Mouse (Mus musculus): ENCODE results near the gene Fam92b. TPM values are rescaled to one million over a fixed set of nuclear protein-coding genes. Genes with fewer than 3 reads are reported as not detected.

The Fam92b gene
- total RNA-seq (2017): not detected in 2 replicates

- peak; percentile 59 to 60 for ATAC-seq (replicated peaks in 1 of 2; ENCODE audit: insufficient read depth in 1 of 2, low FRiP score in 2 of 2, low TSS enrichment in 1 of 2, low read depth in 1 of 2, poor library complexity in 2 of 2, severe bottlenecking in 2 of 2)
These were observed at the start of gene Fam92b for GRCm38 (mm10) chr8:120177318-120178123. TSS of gene Fam92b (minus strand) at chr8:120177466.

GRCm38 (mm10) chr8:120225421-120226151, 48.3 kb upstream of the Fam92b start:
- peak; percentile 34 to 57; a peak in 3 of 4 replicates for ATAC-seq (replicated peaks in 1 of 2; ENCODE audit: insufficient read depth in 1 of 2, low FRiP score in 2 of 2, low TSS enrichment in 1 of 2, low read depth in 1 of 2, poor library complexity in 2 of 2, severe bottlenecking in 2 of 2)

DNA sequence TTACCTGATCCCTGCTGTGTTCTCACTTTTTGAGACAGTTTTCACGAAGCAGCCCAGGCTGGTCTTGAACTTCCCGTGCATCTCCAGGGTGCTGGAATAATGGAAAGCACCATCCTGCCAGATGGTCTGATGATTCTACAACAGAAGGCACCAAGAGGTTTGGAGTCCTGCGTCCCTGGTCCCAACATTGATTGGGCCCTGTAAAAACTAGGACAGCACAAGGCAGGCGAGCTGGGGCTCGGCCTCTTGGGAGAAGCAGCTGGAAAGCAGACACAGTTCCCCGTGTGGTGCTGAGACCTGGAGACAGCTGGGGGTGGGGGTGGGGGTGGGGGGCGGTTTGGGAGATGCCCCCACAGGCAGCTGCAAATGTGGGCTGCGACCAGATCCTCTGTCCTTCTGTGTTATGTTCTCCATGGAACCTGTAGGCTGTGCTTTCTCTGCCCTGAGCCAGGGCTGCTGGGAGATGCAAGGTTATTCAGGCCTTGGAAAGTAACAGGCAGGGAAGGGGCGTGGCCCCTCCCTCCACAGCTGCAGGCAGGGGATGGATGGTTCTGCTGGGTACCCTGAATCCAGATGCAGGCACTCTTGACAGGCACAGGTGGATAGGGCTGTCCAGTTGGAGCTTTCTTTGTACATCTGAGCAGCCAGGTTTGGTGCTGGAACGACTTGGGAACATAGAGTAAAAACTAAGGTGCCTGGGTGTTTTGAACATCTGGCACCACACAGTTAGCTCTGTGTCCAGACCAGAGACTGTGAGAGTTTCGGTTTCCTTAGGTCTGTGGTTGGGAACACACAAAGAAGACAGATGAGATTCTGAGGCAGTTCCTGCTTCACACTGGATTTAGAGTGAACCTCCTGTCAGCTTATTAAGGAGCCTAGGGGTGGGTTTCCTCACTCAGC, 47.5 kb upstream of the Fam92b start:
- ATAC-seq (replicated peaks in 1 of 2; ENCODE audit: insufficient read depth in 1 of 2, low FRiP score in 2 of 2, low TSS enrichment in 1 of 2, low read depth in 1 of 2, poor library complexity in 2 of 2, severe bottlenecking in 2 of 2): 0 out of 4 replicates have a peak, but pooled peaks of 1 of the 2 experiments have one; percentile 25

DNA sequence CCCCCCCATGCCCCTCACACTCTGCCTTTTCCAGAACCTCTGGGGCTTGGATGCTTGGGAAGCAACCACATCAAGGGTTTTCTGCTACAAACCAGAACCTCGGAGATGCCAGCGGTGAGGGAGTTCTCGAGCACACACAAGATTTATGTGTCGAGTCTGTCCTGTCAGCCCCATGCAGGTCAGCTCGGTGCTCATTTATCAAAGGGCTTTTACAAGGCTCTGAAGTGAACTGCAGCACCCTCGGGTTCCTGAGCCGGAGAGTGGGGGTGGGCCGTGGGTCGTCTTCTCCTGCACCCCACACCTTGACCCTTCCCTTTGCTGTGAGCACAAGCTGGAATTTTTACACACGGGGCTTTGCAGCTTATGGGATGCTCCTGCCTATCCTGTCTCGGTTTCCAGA, 45.3 kb upstream of the Fam92b start:
- ATAC-seq (replicated peaks in 1 of 2; ENCODE audit: insufficient read depth in 1 of 2, low FRiP score in 2 of 2, low TSS enrichment in 1 of 2, low read depth in 1 of 2, poor library complexity in 2 of 2, severe bottlenecking in 2 of 2): no peak

DNA sequence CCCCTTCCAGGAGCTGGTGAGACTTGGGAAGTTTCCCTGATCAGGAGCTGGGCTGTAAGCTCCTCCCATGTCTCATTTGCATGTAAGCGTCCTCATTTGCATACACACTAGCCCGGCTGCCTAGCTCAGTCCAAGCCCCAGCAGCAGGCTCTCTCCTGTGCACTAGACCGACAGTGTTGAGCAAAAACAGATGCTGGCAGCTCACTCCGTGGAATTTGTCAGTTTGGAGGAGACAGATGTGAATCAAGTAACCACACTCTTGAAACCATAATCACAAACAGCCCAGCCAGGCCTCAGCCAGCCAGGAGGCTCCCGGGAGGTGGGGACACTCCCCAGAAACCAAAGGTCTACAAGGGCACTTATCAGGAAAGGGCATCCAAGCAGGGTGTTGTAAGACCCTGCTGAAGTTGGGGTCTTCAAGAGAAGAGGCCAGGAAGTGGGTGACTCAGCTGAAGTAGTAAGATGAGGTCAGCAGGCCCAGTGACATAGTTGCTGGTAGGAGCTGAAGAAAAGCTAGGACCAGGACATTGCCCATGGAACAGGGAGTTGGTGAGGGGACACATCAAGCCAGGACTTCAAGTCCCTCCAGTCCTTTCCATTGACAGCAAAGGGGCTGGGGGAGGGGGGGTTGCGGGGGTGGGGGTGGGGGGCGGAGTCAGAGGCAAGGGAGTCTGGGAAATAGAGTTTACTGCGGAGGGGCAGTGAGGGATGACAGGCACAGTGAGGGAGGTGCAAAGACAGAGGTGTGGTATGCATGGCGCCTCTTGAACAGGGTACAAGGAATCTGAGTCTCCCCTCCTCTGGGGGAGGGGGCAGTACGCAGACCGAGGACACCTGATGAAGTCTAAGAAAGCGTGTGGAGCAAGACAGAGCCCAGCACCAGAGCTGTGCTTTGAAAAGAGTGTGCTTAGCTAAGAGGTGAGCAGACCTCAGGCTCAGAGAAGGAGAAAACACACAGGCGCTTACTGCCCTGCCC, 39.9 kb upstream of the Fam92b start:
- peak in 1 of 2 experiments; percentile 26; a peak in 1 of 4 replicates for ATAC-seq (replicated peaks in 1 of 2; ENCODE audit: insufficient read depth in 1 of 2, low FRiP score in 2 of 2, low TSS enrichment in 1 of 2, low read depth in 1 of 2, poor library complexity in 2 of 2, severe bottlenecking in 2 of 2)

DNA sequence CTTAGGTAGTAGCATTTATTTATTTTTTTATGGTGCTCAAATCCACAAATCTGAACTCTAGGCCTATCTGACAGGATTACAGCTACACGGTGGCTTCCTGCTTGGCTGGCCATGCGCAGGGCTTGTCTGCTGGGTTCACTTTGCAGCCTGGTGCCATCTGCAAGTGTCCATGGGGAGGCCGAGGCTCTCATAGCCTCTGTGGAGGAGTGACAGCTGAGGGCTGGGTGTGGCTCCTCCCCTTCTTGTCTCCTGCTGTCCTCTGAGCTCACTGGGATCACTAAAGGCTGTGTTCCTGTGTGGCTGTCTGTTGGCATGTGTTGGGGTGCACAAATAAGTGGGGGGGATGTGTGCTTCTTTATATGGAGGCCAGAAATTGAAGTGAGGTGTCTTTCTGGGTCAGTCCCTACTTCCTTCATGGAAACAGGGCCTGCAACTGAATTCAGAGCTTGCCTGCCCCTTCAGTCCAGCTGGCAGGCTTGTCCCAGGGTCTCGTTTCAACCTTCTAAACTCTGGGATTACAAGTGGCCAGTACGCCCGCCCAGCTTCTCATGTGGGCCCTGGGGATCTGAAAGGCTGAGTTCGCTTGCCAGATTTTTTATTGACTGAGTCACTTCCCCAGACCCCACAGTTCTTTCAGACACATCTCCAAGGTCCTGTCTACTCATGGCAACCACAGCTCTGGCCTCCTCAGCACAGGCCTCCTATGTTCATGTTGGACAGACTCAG, 38.3 kb upstream of the Fam92b start:
- ATAC-seq (replicated peaks in 1 of 2; ENCODE audit: insufficient read depth in 1 of 2, low FRiP score in 2 of 2, low TSS enrichment in 1 of 2, low read depth in 1 of 2, poor library complexity in 2 of 2, severe bottlenecking in 2 of 2): no peak

GRCm38 (mm10) chr8:120213939-120214338, 36.7 kb upstream of the Fam92b start:
- no peak for ATAC-seq (replicated peaks in 1 of 2; ENCODE audit: insufficient read depth in 1 of 2, low FRiP score in 2 of 2, low TSS enrichment in 1 of 2, low read depth in 1 of 2, poor library complexity in 2 of 2, severe bottlenecking in 2 of 2)

- no peak for ATAC-seq (replicated peaks in 1 of 2; ENCODE audit: insufficient read depth in 1 of 2, low FRiP score in 2 of 2, low TSS enrichment in 1 of 2, low read depth in 1 of 2, poor library complexity in 2 of 2, severe bottlenecking in 2 of 2)
These were observed 36.0 kb upstream of the Fam92b start for GRCm38 (mm10) chr8:120213229-120213628.

GRCm38 (mm10) chr8:120212596-120212995, 35.3 kb upstream of the Fam92b start:
- ATAC-seq (replicated peaks in 1 of 2; ENCODE audit: insufficient read depth in 1 of 2, low FRiP score in 2 of 2, low TSS enrichment in 1 of 2, low read depth in 1 of 2, poor library complexity in 2 of 2, severe bottlenecking in 2 of 2): no peak

- ATAC-seq (replicated peaks in 1 of 2; ENCODE audit: insufficient read depth in 1 of 2, low FRiP score in 2 of 2, low TSS enrichment in 1 of 2, low read depth in 1 of 2, poor library complexity in 2 of 2, severe bottlenecking in 2 of 2): peak in 1 of 2 experiments; percentile 12; a peak in 1 of 4 replicates
These were observed 34.1 kb upstream of the Fam92b start for GRCm38 (mm10) chr8:120211345-120211744.

GRCm38 (mm10) chr8:120208113-120208512, 30.8 kb upstream of the Fam92b start:
- ATAC-seq (replicated peaks in 1 of 2; ENCODE audit: insufficient read depth in 1 of 2, low FRiP score in 2 of 2, low TSS enrichment in 1 of 2, low read depth in 1 of 2, poor library complexity in 2 of 2, severe bottlenecking in 2 of 2): no peak

GRCm38 (mm10) chr8:120207364-120207763, 30.1 kb upstream of the Fam92b start:
- ATAC-seq (replicated peaks in 1 of 2; ENCODE audit: insufficient read depth in 1 of 2, low FRiP score in 2 of 2, low TSS enrichment in 1 of 2, low read depth in 1 of 2, poor library complexity in 2 of 2, severe bottlenecking in 2 of 2): no peak

DNA sequence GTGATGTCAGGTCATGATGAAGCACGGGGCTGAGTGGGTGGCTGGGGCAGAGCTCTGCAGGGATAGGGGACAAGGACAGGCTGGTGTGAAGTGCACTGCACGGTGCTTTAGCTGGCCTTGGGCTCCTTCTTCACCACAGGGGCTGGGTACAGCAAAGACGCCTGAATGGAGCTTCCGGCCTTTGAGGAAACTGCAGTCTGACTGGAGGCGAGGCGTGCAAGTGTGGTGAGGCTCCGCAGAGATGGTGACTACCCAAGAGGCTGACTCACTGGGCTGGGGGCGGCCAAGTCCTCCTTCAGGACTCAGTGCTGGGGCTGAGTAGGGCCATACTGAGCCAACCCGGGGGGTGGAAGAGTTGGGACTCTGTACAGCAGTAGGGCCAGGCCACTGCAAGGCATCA, 28.6 kb upstream of the Fam92b start:
- ATAC-seq (replicated peaks in 1 of 2; ENCODE audit: insufficient read depth in 1 of 2, low FRiP score in 2 of 2, low TSS enrichment in 1 of 2, low read depth in 1 of 2, poor library complexity in 2 of 2, severe bottlenecking in 2 of 2): peak; percentile 25 to 62; a peak in 1 of 4 replicates

DNA sequence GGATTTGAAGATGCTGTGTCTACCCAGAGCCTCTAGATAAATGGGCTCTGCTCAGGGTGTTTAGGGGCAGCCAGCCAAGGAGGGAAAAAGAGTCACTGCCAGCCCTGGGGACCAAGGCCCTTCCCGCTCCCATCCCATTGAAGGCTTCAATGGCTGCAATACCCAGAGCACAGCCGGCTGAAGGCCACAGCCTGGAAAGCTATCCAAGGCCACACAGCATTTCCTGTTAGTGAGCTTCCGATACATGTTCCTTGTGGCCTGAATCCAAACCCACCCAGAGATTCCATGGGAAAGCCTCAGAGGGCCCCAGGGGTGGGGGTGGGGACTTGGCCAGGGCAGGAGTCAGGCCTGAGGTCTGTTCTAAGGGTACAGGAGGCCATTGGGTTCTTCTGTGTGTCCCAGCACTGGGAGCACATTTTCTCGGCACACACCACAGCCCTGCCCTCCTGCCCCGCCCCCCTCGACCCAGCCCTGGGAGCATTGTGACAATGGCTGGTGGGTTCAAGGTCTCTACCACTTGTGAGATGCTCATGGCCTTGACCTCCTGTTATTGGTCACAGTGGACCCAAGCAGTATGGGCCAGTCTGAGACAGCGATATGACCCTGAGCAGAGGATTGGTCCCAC, 27.6 kb upstream of the Fam92b start:
- no peak for ATAC-seq (replicated peaks in 1 of 2; ENCODE audit: insufficient read depth in 1 of 2, low FRiP score in 2 of 2, low TSS enrichment in 1 of 2, low read depth in 1 of 2, poor library complexity in 2 of 2, severe bottlenecking in 2 of 2)

DNA sequence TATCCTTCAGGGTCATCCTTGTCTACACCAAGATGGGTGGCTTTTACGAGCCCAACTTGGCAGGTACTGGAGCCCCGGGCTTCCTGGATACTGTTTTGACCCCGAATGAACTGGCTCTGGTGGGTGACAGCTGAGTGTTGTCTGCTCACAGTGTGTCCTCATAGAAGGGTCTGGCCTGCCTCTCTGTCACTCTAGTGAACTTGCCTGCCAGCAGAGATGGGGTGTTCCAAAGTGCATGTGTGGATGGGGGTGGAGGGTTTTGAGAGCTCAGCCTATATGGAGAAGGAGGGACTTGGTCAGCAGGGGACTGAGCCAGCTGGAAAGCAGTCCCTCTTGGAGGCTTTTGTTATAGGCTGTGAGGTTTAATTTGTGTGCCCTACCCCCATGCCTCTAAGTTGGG, 25.3 kb upstream of the Fam92b start:
- no peak for ATAC-seq (replicated peaks in 1 of 2; ENCODE audit: insufficient read depth in 1 of 2, low FRiP score in 2 of 2, low TSS enrichment in 1 of 2, low read depth in 1 of 2, poor library complexity in 2 of 2, severe bottlenecking in 2 of 2)
